Mouse (Mus musculus) left cerebral cortex, postnatal 4 days (tissue): ENCODE results near the gene Myo16. TPM values are rescaled to one million over a fixed set of nuclear protein-coding genes. Genes with fewer than 3 reads are reported as not detected.
A peak's percentile ranks its signal among the peaks of the same experiment; 100 is the strongest.

ENCODE experiments used
- DNase-seq: peaks from one replicate; pipeline ENCODE4 v3.0.0-alpha.2; 2022
- intact Hi-C: fragments of 180-260 bp; cut with DNase I; formaldehyde crosslinking; loops from one replicate; pipeline ENCODE4 v1.15.1; 2025
- total RNA-seq, 2 experiments: library from RNA; stranded (reverse); gene quantifications; 2 replicates each; pipeline ENCODE4 v1.2.3; 2021

Gene Myo16
- total RNA-seq, 2 experiments from 2014 or later: 117 to 126 TPM

DNA sequence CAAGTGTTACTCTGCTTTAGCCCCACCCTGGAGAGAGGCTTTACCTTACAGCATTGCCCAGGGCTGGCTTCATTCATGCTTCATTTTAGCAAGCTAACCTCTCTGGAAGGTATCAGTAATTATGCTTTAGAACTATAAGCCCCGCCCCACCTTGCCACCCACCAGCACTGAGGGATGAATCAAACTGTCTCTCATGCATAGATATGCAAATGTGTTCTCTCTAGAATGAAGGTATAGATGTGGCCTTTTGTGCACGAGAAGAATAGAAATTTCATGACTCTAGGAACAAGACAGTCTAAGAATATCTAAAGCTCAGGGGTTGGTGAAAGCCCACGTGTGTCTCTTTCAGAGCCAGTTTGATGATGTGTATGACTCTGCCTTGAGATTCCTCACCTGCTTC, 288.9 kb downstream of the Myo16 start:
- DNase-seq: no peak
- intact Hi-C loops: no loop called here

DNA sequence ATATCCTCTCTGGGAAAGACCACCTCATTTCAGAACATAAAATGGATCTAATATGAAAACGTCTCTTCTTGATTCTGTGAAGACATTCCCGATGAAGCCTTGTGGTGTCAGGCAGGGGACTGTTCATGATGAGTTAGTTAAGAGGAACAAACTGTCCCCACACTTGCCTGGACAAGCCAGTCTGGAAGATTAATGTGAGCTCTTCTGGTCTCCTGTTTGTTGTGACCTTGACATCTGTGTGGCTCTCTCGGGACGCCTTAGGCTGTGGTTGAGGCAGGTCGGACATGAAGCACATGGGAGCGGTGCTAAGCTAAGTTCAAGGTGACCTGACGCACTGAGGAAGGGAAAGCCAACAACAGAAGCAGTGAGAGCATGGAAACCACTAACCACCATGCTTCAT, 291.3 kb downstream of the Myo16 start:
- intact Hi-C loops: no loop called here
- DNase-seq: no peak

DNA sequence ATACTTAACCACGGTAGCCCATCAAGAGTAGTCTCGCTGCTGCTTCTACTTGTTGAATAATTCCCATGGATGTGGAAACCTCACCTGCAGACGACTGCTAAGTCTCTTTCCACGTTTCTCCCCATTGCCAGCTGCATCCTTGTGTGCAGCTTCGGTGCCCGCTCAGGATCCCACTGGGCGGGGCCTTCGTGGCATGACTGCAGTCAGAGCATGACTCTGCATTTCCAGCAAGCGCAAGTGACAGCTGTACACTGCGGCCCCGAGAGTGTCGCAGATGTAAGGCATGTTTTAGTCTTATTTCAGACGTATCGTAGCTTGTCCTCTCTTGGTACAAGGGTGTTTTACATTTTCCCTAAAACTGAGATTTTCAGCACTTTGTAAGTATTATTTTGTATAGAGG, 294.8 kb downstream of the Myo16 start:
- no peak for DNase-seq
- intact Hi-C loops: no loop called here

DNA sequence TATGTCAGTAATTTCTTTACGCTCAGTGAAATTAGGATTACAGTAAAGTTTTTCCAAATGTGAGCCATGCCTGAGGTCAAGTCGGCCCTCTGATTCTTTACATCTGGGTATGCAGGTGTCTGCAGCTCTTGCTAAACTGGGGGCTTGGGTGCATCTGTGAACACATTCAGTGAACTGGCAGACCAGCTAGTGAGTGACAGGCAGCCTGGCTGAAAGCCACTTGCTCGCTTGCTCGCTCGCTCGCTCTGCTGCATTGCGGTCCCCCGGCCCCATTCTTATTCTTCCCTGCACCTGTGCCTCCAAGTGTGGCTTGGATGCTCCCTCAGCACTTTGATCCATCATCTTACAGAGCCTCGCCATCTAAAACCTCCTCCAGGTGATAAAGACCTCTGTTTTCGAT, 299.3 kb downstream of the Myo16 start:
- intact Hi-C loops: no loop called here
- DNase-seq: peak; percentile 29

DNA sequence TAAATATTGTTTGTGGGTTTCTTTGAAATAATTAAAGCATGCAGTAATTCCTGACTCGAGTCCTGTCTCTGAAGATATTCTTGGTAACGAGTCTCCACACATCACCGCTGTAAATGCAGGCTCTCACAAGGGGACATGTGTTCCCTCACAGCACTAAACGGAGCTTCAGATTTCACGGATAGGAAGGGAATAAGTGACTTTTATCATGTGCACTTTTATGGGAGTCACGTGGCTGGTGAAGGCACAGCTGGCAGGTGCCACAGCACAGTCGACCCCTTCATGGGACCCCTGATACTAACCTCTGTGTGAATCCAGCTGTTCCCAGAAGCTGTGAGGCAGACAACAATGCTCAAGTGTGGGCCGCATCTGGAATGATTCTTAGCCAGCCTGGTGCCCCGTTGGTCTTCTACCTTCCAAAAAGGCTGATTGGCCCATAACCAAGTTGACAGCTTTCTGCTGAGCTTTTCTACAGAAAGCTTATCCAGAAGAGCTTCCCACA, 304.5 kb downstream of the Myo16 start:
- DNase-seq: no peak
- intact Hi-C loops: no loop called here

DNA sequence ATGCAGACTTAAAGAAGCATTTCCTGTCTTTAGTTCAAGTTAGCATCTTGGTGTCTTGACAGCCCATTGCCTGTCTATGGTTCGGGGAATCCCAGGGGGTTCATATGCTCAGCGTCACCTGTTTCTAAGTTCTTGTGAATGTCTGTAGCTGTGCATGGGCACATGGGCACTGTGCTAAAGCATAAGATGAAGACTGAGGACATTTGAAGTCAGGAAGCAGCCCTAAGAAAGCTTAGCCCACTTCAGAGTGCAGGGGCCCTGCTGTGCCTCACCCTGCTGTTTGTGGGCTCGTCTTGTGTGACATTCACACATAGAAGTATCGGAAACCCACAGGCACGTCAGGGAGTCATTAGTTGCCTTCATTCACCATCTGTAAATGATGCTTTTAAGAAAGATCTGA, 308.6 kb downstream of the Myo16 start:
- DNase-seq: no peak
- intact Hi-C loops: no loop called here

DNA sequence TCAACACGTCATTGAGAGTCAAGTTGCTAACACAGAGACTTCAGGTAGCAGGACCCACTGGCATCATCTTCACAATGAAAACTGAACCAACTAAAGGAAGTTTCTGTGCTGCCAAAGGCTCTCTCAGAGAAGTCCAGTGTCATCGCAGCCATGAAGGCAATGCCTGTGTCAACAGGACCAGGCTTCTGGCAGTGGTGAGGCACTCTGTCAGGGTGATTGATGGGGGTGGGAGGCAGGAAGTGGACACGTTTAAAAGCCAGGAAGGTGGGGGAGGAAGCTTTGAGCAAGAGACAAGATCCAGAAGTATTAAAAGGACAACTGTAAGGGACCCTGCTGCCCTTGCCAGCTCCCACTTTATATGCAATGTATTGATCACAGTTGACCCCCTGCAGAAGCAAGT, 314.8 kb downstream of the Myo16 start:
- DNase-seq: no peak
- intact Hi-C loops: no loop called here

DNA sequence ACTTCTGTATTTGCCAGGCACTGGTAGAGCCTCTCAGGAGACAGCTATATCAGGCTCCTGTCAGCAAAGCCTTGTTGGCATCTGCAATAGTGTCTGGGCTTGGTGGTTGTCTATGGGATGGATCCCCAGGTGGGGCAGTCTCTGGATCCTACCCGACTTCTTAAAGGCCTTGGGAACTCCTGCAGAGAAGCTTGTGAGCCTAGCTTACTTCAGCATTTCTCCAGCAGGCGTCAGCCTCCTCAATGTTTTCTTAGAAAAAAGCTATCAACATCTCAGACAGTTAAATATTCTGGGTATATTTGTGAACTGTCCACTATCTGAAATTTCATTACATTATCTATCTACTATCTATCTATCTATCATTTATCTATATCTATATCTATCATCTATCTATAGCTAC, 315.9 kb downstream of the Myo16 start:
- no peak for DNase-seq
- intact Hi-C loops: no loop called here

DNA sequence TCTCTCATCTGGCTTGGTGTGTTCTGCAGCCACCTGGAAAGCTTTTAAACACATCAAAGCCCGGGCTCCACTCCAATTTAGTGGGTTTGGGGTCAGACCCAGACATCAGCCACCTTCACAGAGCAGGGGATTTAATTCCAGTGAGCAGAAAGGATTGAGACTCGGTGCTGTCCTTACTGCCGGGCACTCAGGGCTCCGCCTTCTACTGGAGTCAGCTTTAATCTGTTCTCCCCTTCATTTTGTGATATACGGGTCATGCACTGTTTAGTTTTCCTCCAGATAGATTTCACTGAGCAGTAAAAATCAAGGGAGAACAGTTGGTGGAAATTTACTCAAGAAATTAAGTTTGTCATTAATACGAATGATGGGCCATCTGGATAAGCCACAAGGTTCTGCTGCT, 316.6 kb downstream of the Myo16 start:
- intact Hi-C loops: no loop called here
- no peak for DNase-seq

DNA sequence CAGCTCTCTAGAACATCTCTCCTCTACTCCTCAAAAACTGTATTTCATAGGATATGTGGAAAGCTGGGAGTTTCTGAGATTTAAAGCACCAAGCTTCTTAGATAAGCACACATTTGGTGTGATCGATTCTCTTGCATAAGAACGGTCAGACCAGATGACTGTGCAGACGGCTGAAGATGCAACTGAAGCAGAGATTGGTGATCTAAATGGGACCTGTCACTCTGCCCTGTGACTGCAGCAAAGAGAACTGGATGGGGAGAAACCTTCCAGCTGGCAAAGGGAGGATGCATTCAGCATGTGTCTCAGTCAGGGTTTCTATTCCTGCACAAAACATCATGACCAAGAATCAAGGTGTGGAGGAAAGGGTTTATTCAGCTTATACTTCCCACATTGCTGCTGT, 318.7 kb downstream of the Myo16 start:
- DNase-seq: no peak
- intact Hi-C loops: no loop called here

DNA sequence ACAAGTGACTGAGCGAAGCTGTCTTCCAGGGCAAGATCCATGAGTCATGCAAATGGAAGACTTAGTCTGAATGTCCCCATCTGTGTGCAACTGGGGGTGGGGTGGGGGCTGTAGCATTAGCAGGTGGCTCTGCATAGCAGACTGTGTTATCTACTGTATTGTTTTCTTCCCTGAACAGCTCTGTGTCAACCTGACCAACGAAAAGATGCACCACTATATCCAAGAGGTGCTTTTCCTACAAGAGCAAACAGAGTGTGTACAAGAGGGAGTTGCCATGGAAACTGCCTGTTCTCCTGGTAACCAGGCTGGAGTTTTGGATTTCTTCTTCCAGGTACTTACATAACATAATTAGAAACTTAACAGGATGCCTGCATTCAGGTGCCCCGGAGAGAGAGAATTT, 320.7 kb downstream of the Myo16 start:
- intact Hi-C loops: no loop called here
- no peak for DNase-seq

DNA sequence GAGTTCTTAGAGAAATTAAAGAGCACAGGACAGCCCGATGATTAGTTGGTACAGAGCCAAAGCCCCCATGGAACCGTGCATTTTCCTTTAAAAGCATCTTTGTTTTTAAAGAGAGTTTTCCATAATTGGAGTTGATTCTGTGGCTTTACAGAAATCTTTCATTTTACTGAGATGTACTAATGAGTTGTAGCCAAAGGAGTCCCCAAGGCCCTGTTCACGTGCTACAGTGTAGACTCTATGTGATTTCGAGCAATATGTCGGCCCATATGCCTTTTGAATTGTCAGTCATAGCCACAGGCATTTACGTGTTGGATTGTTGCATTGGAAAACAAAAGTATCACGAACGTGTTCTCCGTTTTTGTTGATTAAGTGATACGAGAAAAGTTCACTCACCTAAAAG, 325.3 kb downstream of the Myo16 start:
- DNase-seq: no peak
- intact Hi-C loops: no loop called here

DNA sequence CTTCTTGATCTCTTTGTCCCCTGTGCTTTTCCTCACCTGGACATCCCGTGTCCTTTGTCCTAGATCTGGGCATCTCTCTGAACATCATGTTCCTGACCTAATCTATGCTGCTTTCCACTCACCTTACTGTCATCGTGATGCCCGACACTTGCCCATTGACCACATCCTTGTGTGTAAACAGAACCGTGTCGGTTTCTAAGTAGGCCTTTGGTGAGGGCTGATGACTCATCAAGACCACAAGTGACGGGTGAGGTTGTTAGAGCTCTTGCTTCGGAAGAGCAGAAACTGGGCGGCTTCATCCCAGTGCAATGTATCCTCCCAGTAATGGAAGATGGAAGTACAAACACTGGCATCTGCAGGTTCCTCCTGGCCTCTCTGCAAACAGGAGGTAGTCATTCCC, 327.1 kb downstream of the Myo16 start:
- intact Hi-C loops: no loop called here
- no peak for DNase-seq

DNA sequence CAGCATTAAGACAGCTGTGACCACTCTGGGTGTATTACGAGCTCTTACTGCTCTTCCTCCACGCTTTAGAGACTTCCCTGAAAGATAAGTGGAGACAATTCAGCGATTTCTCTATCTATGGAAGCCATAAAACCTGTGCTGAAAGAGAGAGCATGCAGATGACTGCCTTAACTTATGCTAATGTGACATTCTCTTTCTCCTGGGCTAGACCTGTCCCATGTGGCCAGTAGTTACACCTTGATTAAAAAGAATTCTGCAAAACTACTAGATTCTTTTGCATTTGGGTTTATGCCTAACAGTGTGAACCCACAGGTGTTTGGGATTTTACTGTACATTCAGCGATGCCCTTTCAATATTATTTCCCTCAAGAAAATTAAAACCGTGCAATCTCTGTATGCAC, 328.4 kb downstream of the Myo16 start:
- intact Hi-C loops: no loop called here
- no peak for DNase-seq

DNA sequence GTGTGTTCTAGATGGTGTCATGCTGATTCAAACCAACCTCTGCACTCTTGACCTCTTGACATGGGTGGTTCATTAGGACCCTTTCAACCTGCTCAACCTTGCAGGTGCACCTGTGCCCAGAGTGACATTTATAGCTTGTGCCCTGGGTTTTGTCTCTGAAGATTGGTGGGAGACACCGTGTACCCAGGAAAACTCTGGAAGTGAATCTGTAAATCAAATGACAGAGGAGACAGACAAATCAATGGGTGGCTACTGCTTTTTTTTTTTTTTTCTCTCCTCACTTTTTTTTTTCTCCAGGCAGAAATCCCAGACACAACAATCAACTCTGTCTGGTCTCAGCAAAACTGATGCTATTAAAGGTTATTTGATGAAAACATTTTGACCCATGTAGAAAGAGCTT, 329.2 kb downstream of the Myo16 start:
- no peak for DNase-seq
- intact Hi-C loops: no loop called here

DNA sequence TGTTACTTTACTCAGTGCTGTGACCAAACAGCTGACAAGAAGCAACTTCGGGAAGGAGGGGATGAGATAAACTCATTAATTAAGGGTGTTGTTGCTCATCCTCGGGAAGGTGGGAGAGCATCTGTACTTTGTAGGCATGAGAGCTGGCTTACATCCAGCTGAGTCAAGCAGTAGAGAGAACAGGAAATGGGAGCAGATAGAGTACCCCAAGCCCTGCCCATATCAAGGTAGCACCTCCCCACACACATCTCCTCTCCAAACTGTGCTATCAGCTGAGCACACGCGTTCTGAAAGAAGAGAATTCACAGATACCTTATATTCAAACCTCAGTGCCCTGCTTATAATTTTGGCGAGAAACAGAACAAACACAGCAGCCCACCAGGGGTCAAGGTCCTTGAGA, 330.1 kb downstream of the Myo16 start:
- no peak for DNase-seq

DNA sequence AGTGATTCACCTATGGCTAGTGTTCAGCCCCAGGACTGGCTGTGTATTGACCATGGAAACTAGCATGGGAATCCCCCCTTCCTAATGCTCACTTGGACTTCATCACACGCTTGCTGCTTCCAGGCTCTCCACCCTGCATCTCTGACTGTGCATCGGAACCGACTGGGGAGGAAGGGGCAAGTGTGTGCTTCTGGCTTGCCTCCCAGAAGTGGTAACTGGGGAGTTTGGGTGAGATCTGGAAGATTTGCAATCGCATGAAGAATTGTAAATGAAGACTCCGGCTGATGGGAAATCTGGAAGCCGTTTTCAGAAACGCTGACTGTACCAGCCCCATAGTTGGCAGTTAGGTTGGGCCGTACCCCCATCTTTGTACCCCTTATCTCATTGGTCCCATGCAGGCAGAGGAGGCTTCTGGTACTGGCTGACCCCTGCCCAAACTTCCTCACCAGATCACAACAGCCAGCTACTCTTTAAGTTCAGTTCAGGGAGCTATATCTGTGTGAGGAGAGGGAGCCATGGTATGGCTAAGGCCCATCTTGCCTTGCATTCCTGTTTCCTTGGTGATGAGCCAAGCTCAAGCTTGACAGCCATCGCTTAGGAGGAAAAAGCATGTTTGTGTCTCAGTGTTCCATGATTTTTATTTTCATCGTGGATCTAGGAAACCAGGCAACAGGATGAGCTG, 336.2 kb downstream of the Myo16 start:
- intact Hi-C loops: no loop called here

More for the DNA sequence above, 330.1 kb downstream of the Myo16 start:
- intact Hi-C loops: no loop called here

DNA sequence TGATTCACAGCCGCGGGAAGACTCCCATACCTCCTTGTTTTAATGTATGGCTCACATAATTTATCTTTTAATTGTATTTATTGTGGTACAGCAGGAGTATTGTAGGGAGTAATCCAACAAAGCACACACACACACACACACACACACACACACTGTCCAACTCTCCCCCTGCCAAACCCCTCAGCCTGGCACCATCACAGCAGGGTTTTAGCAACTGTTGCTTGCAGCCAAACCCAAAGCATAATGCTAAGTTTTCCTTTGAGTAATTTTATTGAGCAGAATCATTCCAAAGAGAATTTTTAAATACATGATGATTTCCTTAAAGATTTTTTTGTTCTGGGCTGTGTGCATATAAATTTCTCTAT, 336.7 kb downstream of the Myo16 start:
- peak; percentile 45 for DNase-seq

More for the DNA sequence above, 336.2 kb downstream of the Myo16 start:
- peak; percentile 39 for DNase-seq

DNA sequence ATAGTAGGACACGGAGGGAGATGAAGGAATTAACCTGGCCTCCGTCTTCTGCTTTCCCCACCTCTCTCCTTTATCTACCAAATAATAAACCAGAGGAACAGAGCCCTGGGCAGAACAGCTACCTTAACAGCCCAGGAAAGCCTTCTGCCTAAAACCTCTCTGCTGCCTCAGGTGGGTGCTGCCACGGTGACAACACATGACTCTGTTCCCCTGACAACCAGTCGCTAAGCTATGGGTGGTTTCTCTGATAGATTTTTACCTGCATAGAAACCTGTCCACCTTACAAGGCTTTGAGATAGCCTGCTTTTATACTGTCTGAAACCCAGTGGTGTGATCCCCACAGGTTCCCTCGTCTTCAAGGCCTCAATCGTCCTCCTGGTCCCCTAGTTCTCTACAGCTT, 337.2 kb downstream of the Myo16 start:
- DNase-seq: no peak
- intact Hi-C loops: no loop called here

More for the DNA sequence above, 336.7 kb downstream of the Myo16 start:
- intact Hi-C loops: no loop called here

DNA sequence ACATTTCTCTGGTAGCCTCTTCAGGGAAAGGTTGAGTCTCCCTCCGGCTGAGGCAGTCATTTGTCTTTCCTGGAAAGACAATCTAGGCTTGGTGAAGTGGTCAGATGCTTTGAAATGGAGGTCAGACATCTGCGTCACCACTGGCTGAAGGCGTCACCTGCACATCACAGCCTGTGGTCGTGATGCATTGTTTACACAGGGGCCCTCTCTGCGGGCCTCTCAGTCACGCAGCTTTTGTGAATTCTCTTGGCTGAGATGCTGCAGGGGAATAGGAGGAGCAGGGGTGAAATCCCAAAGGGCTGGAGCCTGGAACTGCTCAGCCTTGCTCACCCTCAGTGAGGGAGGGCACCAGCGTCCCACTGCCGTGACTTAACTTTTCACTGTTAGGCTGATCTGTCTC, 346.1 kb downstream of the Myo16 start:
- intact Hi-C loops: no loop called here
- DNase-seq: no peak

DNA sequence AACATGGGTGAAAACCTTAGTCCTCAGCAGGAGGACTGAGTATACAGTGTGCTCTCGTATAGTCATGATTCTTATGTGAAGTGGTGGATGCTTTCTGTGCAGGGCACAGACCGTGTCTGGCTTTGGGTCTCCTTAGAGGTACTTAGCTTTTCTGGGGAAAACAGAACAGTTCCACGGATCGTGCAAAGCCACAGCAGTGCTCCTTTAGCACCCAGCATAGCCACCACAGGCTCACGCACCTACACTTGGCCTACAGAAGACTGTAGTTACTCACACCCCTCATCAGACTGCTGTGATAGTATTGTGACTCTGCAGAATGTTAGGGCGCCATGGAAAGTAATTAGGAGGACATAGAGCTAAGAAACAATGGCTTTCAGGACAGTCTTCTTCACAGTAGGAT, 346.8 kb downstream of the Myo16 start:
- no peak for DNase-seq
- intact Hi-C loops: no loop called here

DNA sequence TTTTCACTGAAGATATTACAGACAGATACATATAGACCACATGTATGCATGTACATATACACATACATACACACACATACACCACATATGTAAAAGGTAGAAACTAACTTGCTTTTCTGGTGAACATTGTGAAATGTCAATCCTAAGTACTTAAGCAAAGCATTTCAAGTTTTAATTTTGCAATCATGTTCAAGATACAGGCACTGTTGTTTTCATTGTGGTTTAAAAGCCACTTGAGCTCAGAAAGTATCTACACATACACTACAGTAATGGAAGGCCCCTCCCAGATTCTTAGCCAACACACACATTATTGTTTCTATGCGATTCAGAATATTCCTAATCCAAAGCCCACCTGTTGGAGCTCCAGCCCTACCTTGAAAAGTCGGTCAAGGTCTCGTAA, 348.0 kb downstream of the Myo16 start:
- intact Hi-C loops: no loop called here
- DNase-seq: no peak

DNA sequence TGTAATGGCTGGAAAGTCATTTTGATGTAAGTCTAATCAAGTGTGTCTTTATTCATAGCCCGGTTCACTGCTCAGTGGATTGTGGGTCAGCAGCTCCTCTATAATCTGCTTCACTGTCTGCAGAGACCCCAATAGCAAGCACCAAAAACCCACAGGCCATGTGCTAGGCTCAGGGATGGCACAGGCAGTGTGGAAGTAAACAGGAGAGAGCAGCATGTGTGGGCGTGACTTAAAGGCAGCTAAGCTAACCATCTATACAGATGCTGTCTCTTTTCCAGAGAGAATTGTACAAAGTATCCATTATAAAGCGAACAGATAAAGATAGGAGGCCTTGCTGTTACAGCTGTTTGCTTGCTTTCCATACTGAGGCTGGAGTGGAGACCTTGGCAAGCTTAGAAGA, 358.4 kb downstream of the Myo16 start:
- no peak for DNase-seq
- intact Hi-C loops: no loop called here
